Comparison of ENCODE assay signal across 14 mouse cellular contexts in the genomic region with DNA sequence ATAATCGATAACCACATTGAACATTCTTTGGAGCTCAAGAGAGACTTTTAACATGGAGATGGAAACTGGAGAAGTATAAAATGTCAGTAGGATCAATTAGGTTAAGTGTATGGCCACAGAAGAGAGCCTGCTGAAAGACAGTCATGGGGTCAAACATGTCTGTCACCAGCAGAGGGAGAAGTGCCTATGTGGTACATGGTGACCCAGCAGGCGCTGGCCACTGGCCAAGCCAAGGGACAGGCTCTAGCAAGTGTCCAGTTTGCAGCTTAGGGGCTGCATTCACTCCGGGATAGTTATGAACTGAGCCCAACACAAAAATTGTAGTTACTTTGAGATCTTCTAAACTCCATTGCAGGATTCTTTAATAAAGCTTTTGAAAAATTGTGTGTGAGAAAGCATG. TPM values are rescaled to one million over a fixed set of nuclear protein-coding genes. Genes with fewer than 3 reads are reported as not detected.
DNase-seq lines count a peak whose midpoint lies in the region; ATAC-seq and TF ChIP-seq lines count a peak whose summit lies in the region.
"Had no signal": no experiment of that assay in that cellular context is flagged by ENCODE, and none has a peak within 500 bp of the region (broad histone marks: within the 10 kb centered on the region; RNA-seq: fewer than 3 reads in every experiment).

No protein-coding gene starts in this region.

- no peak for DNase-seq in cerebellum, adult 2 months
- no peak for DNase-seq in cerebellum, adult 9-11 months
- peak; percentile 34 for DNase-seq in kidney, adult 2 months
- DNase-seq in midbrain, postnatal 0 days (ENCODE audit: low spot score): peak; percentile 19
- DNase-seq in midbrain, embryonic 11.5 days (ENCODE audit: low spot score, missing footprints): no peak
- peak; percentile 27 for DNase-seq in lung, postnatal 14 days
- DNase-seq: B cell, adult 2 months; cerebellum, adult 18-20 months; gastrocnemius, postnatal 25 days; thymus, postnatal 25 days had no signal

- H3K36me3 ChIP-seq in kidney, adult 2 months (ENCODE audit: control insufficient read depth, insufficient read depth, low read length): no peaks in the 10 kb centered on the region
- peaks cover 13% of the 10 kb centered on the region for H3K36me3 ChIP-seq in kidney, embryonic 15.5 days
- H3K36me3 ChIP-seq in midbrain, postnatal 0 days (ENCODE audit: insufficient read depth, low read length): no peaks in the 10 kb centered on the region; the same call in none of the 2 replicates
- H3K36me3 ChIP-seq in midbrain, embryonic 11.5 days (ENCODE audit: control insufficient read depth, insufficient read depth, low read length): no peaks in the 10 kb centered on the region

- WGBS in cerebellum, adult 2 months: 66% methylated on average over 3 of the region's 3 CpGs
- WGBS in kidney, adult 2 months: 83% methylated on average over 3 of the region's 3 CpGs
- WGBS in kidney, embryonic 15.5 days: 73% methylated on average over 3 of the region's 3 CpGs
- WGBS in midbrain, postnatal 0 days: 85% methylated on average over 3 of the region's 3 CpGs
- 77% methylated on average over 3 of the region's 3 CpGs for WGBS in midbrain, embryonic 11.5 days

- no peak overlapping the region for H3K9ac ChIP-seq in kidney, embryonic 15.5 days
- H3K9ac ChIP-seq in midbrain, postnatal 0 days (replicated peaks; ENCODE audit: low read length, poor library complexity, severe bottlenecking): no peak overlapping the region
- no peak overlapping the region for H3K9ac ChIP-seq in midbrain, embryonic 11.5 days (ENCODE audit: low read length)
- H3K9ac ChIP-seq: liver, embryonic 15.5 days; midbrain, embryonic 12.5 days had no signal

- H3K4me3 ChIP-seq in cerebellum, adult 2 months (replicated peaks; ENCODE audit: insufficient read depth, low read depth, low read length): no peak overlapping the region
- H3K4me3 ChIP-seq in kidney, adult 2 months (ENCODE audit: insufficient read depth, low read depth, low read length): no peak overlapping the region
- H3K4me3 ChIP-seq in kidney, embryonic 15.5 days (replicated peaks): no peak overlapping the region
- H3K4me3 ChIP-seq in midbrain, postnatal 0 days (ENCODE audit: low read depth, low read length): no peak overlapping the region
- H3K4me3 ChIP-seq in midbrain, embryonic 11.5 days (ENCODE audit: low read depth, low read length): no peak overlapping the region
- H3K4me3 ChIP-seq: liver, embryonic 15.5 days; midbrain, embryonic 12.5 days had no signal

- H3K9me3 ChIP-seq in kidney, embryonic 15.5 days (replicated peaks): no peaks in the 10 kb centered on the region
- H3K9me3 ChIP-seq in midbrain, postnatal 0 days (ENCODE audit: low read length): peaks cover 4% of the 10 kb centered on the region; the same call in 1 of the 2 replicates
- H3K9me3 ChIP-seq in midbrain, embryonic 11.5 days (ENCODE audit: control insufficient read depth, low read length): no peaks in the 10 kb centered on the region
- H3K9me3 ChIP-seq: midbrain, embryonic 12.5 days had no signal

- no peak overlapping the region for H3K27ac ChIP-seq in cerebellum, adult 2 months (ENCODE audit: insufficient read depth, low read length)
- no peak overlapping the region for H3K27ac ChIP-seq in kidney, adult 2 months (ENCODE audit: insufficient read depth, low read depth, low read length)
- no peak overlapping the region for H3K27ac ChIP-seq in kidney, embryonic 15.5 days
- no peak overlapping the region for H3K27ac ChIP-seq in midbrain, postnatal 0 days (ENCODE audit: low read depth, low read length)
- no peak overlapping the region for H3K27ac ChIP-seq in midbrain, embryonic 11.5 days (ENCODE audit: low read depth, low read length)
- H3K27ac ChIP-seq: liver, embryonic 15.5 days; midbrain, embryonic 12.5 days had no signal

- no peak for TF ChIP-seq POLR2A in cerebellum, adult 2 months (IDR thresholded peaks at IDR 0.05; ENCODE audit: borderline replicate concordance, insufficient read depth, low read length)
- TF ChIP-seq POLR2A in kidney, adult 2 months (IDR thresholded peaks at IDR 0.05; ENCODE audit: low read depth, low read length): no peak

- no peak for ATAC-seq in kidney, embryonic 15.5 days (replicated peaks; ENCODE audit: low FRiP score)
- ATAC-seq in midbrain, postnatal 0 days (ENCODE audit: low FRiP score): no peak
- ATAC-seq in midbrain, embryonic 11.5 days (ENCODE audit: low FRiP score): no peak
- no peak for ATAC-seq in erythroid progenitor cell, adult 5-6 weeks (replicated peaks; ENCODE audit: low FRiP score, poor library complexity, severe bottlenecking)

- TF ChIP-seq CTCF in cerebellum, adult 2 months (IDR thresholded peaks at IDR 0.05; ENCODE audit: borderline replicate concordance, insufficient read depth, low read depth, low read length): 0 out of 2 replicates have a peak, but pooled peaks have one; percentile 8
- TF ChIP-seq CTCF in kidney, adult 2 months (conservative IDR thresholded peaks at IDR 0.05; ENCODE audit: insufficient read depth, insufficient read length, low read depth, low read length): no peak
- no peak for TF ChIP-seq CTCF in midbrain, postnatal 0 days (IDR thresholded peaks at IDR 0.05)

- no peak overlapping the region for H3K4me2 ChIP-seq in kidney, embryonic 15.5 days
- H3K4me2 ChIP-seq in midbrain, postnatal 0 days (ENCODE audit: low read depth, low read length, poor library complexity, severe bottlenecking): no peak overlapping the region
- H3K4me2 ChIP-seq in midbrain, embryonic 11.5 days: no peak overlapping the region
- H3K4me2 ChIP-seq: liver, embryonic 15.5 days; midbrain, embryonic 12.5 days had no signal

- H3K4me1 ChIP-seq in cerebellum, adult 2 months (ENCODE audit: control insufficient read depth, insufficient read depth, low read length): no peaks in the 10 kb centered on the region
- H3K4me1 ChIP-seq in kidney, adult 2 months (ENCODE audit: control insufficient read depth, insufficient read depth, low read length): peaks cover 5% of the 10 kb centered on the region; the same call in 1 of the 2 replicates
- H3K4me1 ChIP-seq in kidney, embryonic 15.5 days: peaks cover 8% of the 10 kb centered on the region
- 0 out of 2 replicates have a peak, but pooled peaks cover 2% of the 10 kb centered on the region for H3K4me1 ChIP-seq in midbrain, postnatal 0 days (ENCODE audit: insufficient read depth, low read length)
- peaks cover 2% of the 10 kb centered on the region; the same call in 1 of the 2 replicates for H3K4me1 ChIP-seq in midbrain, embryonic 11.5 days (ENCODE audit: control insufficient read depth, insufficient read depth, low read length)

- H3K27me3 ChIP-seq in cerebellum, adult 2 months (ENCODE audit: control insufficient read depth, insufficient read depth, low read length): no peaks in the 10 kb centered on the region
- H3K27me3 ChIP-seq in kidney, adult 2 months (replicated peaks; ENCODE audit: control insufficient read depth, insufficient read depth, low read length): no peaks in the 10 kb centered on the region
- H3K27me3 ChIP-seq in kidney, embryonic 15.5 days: no peaks in the 10 kb centered on the region
- H3K27me3 ChIP-seq in midbrain, postnatal 0 days (ENCODE audit: insufficient read depth, low read length): no peaks in the 10 kb centered on the region
- no peaks in the 10 kb centered on the region for H3K27me3 ChIP-seq in midbrain, embryonic 11.5 days (ENCODE audit: control insufficient read depth, insufficient read depth, low read length)
- H3K27me3 ChIP-seq: liver, embryonic 15.5 days; midbrain, embryonic 12.5 days had no signal

RNA-seq across cellular contexts. Expression of gene Exo5, which starts 3.9 kb away (rescaled TPM):
- 9.4 and 10.1 TPM in 2 replicates for polyA plus RNA-seq in cerebellum, adult 2 months (2012; rRNA removed)
- polyA plus RNA-seq in kidney, adult 2 months (2012; rRNA removed): 3.4 and 4.1 TPM in 2 replicates
- polyA plus RNA-seq in kidney, embryonic 15.5 days (2015; fragmentation: Nextera tagmentation; extraction: Ambion mirVana): 31.4 and 32.7 TPM in 2 replicates
- total RNA-seq in midbrain, postnatal 0 days (2014; rRNA removed): 11.1 and 13.6 TPM in 2 replicates
- polyA plus RNA-seq in midbrain, postnatal 0 days (2015; fragmentation: Nextera tagmentation; extraction: Ambion mirVana): 13.4 and 14.5 TPM in 2 replicates
- 32.0 and 32.3 TPM in 2 replicates for polyA plus RNA-seq in midbrain, embryonic 11.5 days (2014; fragmentation: Nextera tagmentation; extraction: Ambion mirVana)
- total RNA-seq in erythroid progenitor cell, adult 5-6 weeks (2015; ENCODE audit: low replicate concordance): 9.4 and 10.1 TPM in 2 replicates
- 3.5 and 4.2 TPM in 2 replicates for total RNA-seq in erythroid progenitor cell, adult 5-6 weeks (2017; ENCODE audit: low replicate concordance)

RNA-seq across cellular contexts. Expression of gene Zfp69, which starts 22.8 kb away (rescaled TPM):
- polyA plus RNA-seq in cerebellum, adult 2 months (2012; rRNA removed): 1.9 and 3.1 TPM in 2 replicates
- 1.3 and 1.4 TPM in 2 replicates for polyA plus RNA-seq in kidney, adult 2 months (2012; rRNA removed)
- 9.2 and 11.1 TPM in 2 replicates for polyA plus RNA-seq in kidney, embryonic 15.5 days (2015; fragmentation: Nextera tagmentation; extraction: Ambion mirVana)
- 2.1 and 2.9 TPM in 2 replicates for total RNA-seq in midbrain, postnatal 0 days (2014; rRNA removed)
- polyA plus RNA-seq in midbrain, postnatal 0 days (2015; fragmentation: Nextera tagmentation; extraction: Ambion mirVana): 3.9 and 4.8 TPM in 2 replicates
- 9.0 and 9.6 TPM in 2 replicates for polyA plus RNA-seq in midbrain, embryonic 11.5 days (2014; fragmentation: Nextera tagmentation; extraction: Ambion mirVana)
- not detected in 2 replicates for total RNA-seq in erythroid progenitor cell, adult 5-6 weeks (2015; ENCODE audit: low replicate concordance)
- not detected in 2 replicates for total RNA-seq in erythroid progenitor cell, adult 5-6 weeks (2017; ENCODE audit: low replicate concordance)

Comparison
In these comparisons a context has a peak if more than half of its experiments do, and no peak if none do; other contexts are left out.
1. DNase-seq: peak in kidney, adult 2 months (single experiment), midbrain, postnatal 0 days (single experiment) and lung, postnatal 14 days (single experiment); none in cerebellum, adult 2 months (0 of 2), cerebellum, adult 9-11 months (single experiment) and midbrain, embryonic 11.5 days (single experiment).